Mouse (Mus musculus): Measurements from ENCODE around the gene Pde4d. TPM values are rescaled to one million over a fixed set of nuclear protein-coding genes. Genes with fewer than 3 reads are reported as not detected.

Pde4d gene
- polyA plus RNA-seq, 1 experiment from 2014 or later = 14.9 TPM

DNA sequence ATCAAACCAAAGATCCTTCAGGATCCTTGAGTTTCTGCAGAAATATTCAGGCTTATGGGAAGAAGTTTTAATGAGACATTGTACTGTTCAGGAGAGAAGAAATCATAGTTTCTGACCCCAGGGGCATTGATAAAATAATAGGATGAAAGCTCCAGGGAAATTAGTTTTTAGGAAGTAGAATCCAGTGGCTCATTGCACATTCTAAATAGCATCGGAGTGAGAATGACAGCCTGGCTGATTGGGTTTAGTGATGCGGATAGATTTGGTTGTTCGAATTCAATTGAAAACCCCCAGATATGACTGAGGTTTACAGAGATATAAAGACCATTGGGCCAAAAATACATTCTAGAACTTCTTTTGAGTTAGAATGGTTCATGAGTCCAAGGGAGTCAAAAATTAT, 970.7 kb downstream of the Pde4d start:
- Histone ChIP-seq H3K27me3 (ENCODE audit: control insufficient read depth, insufficient read depth, low read depth, low read length) (no peaks in the 10 kb centered on the region), H3K4me2 (ENCODE audit: low read depth, low read length) (no peak overlapping the region), H3K4me1 (replicated peaks; ENCODE audit: control insufficient read depth, insufficient read depth, low read length) (peaks cover 8% of the 10 kb centered on the region; the same call in 1 of the 2 replicates), H3K9ac (ENCODE audit: low read length) (no peak overlapping the region), H3K4me3 (ENCODE audit: low read length) (no peak overlapping the region), H3K36me3 (ENCODE audit: control insufficient read depth, insufficient read depth, low read length) (no peaks in the 10 kb centered on the region), H3K9me3 (ENCODE audit: control insufficient read depth, low read length) (no peaks in the 10 kb centered on the region), H3K27ac (ENCODE audit: low read length) (no peak overlapping the region)
- ATAC-seq (ENCODE audit: low read depth) = no peak
- WGBS = 98% methylated on average over 3 of the region's 3 CpGs

DNA sequence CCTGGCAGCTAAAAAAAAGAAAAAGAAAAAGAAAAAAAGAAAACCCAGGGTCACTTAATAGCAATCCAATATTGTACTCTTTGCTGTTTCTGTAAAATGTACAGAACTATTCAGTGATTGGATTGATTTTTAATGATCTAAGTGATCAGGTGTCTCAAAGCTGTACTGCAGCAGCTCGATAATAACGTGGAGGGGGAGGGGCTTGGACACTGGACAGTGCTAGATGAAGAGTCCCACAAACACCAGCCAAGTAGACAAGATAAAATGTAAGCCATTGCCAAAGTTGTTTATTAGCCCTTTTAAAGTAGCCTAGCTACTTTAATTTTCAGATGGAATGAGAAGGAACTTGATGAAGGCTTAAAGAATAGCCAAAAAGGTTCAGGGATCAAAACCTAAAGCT, 975.2 kb downstream of the Pde4d start:
- no peaks in the 10 kb centered on the region for H3K36me3 ChIP-seq (ENCODE audit: control insufficient read depth, insufficient read depth, low read length)
- no peaks in the 10 kb centered on the region for H3K9me3 ChIP-seq (ENCODE audit: control insufficient read depth, low read length)
- H3K4me3 ChIP-seq (ENCODE audit: low read length) = no peak overlapping the region
- WGBS = 6% methylated on average over 2 of the region's 2 CpGs
- no peak overlapping the region; the same call in 1 of the 2 replicates for H3K4me2 ChIP-seq (ENCODE audit: low read depth, low read length)
- no peak overlapping the region for H3K27ac ChIP-seq (ENCODE audit: low read length)
- no peak for ATAC-seq (ENCODE audit: low read depth)
- H3K27me3 ChIP-seq (ENCODE audit: control insufficient read depth, insufficient read depth, low read depth, low read length) = no peaks in the 10 kb centered on the region
- peaks cover 8% of the 10 kb centered on the region; the same call in 1 of the 2 replicates for H3K4me1 ChIP-seq (replicated peaks; ENCODE audit: control insufficient read depth, insufficient read depth, low read length)
- H3K9ac ChIP-seq (ENCODE audit: low read length) = no peak overlapping the region

DNA sequence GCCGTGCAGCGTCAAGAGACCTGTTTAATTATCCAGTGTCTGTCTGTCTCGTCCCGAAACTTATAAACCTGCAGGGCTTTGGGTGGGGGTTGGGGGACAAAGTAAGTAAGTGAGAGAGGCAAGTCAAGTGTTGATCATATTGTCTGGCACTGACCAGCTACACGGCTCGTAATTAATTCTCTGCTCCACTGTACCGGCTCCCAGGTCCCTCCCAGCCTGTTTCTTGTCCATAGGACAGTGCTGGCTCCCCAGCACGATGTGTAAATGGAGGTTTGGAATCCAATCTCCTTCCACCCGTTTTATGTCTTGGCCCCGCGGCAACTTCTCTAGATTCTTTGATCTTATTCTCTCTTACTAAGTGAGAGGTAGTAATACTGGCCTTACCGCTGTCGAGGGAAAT, 975.8 kb downstream of the Pde4d start:
- H3K4me1 ChIP-seq (replicated peaks; ENCODE audit: control insufficient read depth, insufficient read depth, low read length) = peaks cover 8% of the 10 kb centered on the region; the same call in 1 of the 2 replicates
- WGBS = 52% methylated on average over 13 of the region's 13 CpGs
- H3K27me3 ChIP-seq (ENCODE audit: control insufficient read depth, insufficient read depth, low read depth, low read length) = no peaks in the 10 kb centered on the region
- H3K9ac ChIP-seq (ENCODE audit: low read length) = no peak overlapping the region
- no peak for ATAC-seq (ENCODE audit: low read depth)
- no peaks in the 10 kb centered on the region for H3K36me3 ChIP-seq (ENCODE audit: control insufficient read depth, insufficient read depth, low read length)
- no peak overlapping the region for H3K27ac ChIP-seq (ENCODE audit: low read length)
- no peaks in the 10 kb centered on the region for H3K9me3 ChIP-seq (ENCODE audit: control insufficient read depth, low read length)
- no peak overlapping the region for H3K4me2 ChIP-seq (ENCODE audit: low read depth, low read length)
- no peak overlapping the region for H3K4me3 ChIP-seq (ENCODE audit: low read length)

DNA sequence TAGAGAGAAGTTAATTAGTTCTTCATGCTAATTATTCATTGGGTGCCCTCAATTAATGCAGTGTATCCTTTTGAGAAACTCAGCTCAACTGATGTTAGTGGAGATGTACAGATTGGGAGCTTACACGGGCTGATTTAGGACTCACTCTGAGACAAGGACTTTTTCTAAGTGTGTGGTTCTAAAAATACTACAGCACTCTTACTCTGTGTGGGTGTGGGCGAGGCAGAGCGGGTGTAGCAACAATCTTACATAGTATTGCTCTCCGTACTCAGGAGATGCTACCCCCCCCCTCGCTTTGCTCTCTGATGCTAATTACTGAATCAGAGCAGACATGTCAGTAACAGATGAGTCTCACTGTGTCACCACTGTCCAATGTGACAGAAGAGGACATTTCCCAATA, 976.3 kb downstream of the Pde4d start:
- Histone ChIP-seq H3K4me2 (ENCODE audit: low read depth, low read length) (no peak overlapping the region), H3K27me3 (ENCODE audit: control insufficient read depth, insufficient read depth, low read depth, low read length) (no peaks in the 10 kb centered on the region), H3K9me3 (ENCODE audit: control insufficient read depth, low read length) (no peaks in the 10 kb centered on the region), H3K36me3 (ENCODE audit: control insufficient read depth, insufficient read depth, low read length) (no peaks in the 10 kb centered on the region), H3K4me1 (replicated peaks; ENCODE audit: control insufficient read depth, insufficient read depth, low read length) (peaks cover 8% of the 10 kb centered on the region; the same call in 1 of the 2 replicates), H3K27ac (ENCODE audit: low read length) (no peak overlapping the region), H3K4me3 (ENCODE audit: low read length) (no peak overlapping the region), H3K9ac (ENCODE audit: low read length) (no peak overlapping the region)
- 71% methylated on average over 5 of the region's 5 CpGs for WGBS
- ATAC-seq (ENCODE audit: low read depth) = no peak

DNA sequence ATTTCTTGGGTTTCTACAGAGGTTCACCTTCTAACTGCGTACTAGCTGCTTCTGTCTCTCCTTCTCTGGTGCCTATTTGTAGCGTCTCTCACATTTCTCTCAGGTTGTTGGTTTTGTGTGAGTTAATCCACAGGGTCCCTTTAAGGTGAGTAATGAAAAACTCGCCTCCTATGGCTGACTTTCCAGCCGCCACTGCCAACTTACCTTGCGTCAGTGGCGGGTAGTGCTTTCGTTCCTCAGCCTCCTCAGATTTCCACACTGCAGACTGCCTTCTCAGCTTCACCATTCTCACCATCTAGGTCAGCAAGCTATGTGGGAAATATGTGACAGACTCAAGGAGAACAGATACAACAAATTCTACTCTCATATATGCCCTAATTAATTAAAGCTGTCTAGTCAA, 977.8 kb downstream of the Pde4d start:
- Histone ChIP-seq H3K4me3 (ENCODE audit: low read length) (no peak overlapping the region), H3K9ac (ENCODE audit: low read length) (no peak overlapping the region), H3K4me2 (ENCODE audit: low read depth, low read length) (no peak overlapping the region), H3K27ac (ENCODE audit: low read length) (no peak overlapping the region), H3K36me3 (ENCODE audit: control insufficient read depth, insufficient read depth, low read length) (no peaks in the 10 kb centered on the region), H3K4me1 (replicated peaks; ENCODE audit: control insufficient read depth, insufficient read depth, low read length) (peaks cover 8% of the 10 kb centered on the region; the same call in 1 of the 2 replicates), H3K9me3 (ENCODE audit: control insufficient read depth, low read length) (no peaks in the 10 kb centered on the region), H3K27me3 (ENCODE audit: control insufficient read depth, insufficient read depth, low read depth, low read length) (no peaks in the 10 kb centered on the region)
- no peak for ATAC-seq (ENCODE audit: low read depth)
- 56% methylated on average over 7 of the region's 7 CpGs for WGBS

DNA sequence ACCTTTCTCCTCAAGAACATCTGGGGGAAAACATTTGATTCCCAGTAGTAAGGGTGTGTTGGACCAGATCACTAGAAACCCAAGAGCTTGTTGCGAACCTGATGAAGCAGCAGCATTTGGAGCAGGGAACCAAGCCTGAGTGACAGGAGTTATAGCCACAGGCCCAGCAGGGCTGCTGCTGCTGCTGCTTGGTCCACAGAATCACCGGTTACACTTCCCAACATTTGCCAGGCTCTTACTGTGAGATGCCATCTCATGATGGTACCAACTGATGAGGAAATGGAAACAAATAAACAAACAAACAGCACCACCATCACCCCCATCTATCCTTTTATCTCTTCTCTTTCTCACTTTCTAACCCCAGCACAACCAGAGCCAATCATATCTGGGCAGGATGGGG, 979.8 kb downstream of the Pde4d start:
- no peak for ATAC-seq (ENCODE audit: low read depth)
- no peak overlapping the region for H3K4me2 ChIP-seq (ENCODE audit: low read depth, low read length)
- 66% methylated on average over 2 of the region's 2 CpGs for WGBS
- peaks cover 6% of the 10 kb centered on the region; the same call in 1 of the 2 replicates for H3K4me1 ChIP-seq (replicated peaks; ENCODE audit: control insufficient read depth, insufficient read depth, low read length)
- H3K9me3 ChIP-seq (ENCODE audit: control insufficient read depth, low read length) = no peaks in the 10 kb centered on the region
- H3K27ac ChIP-seq (ENCODE audit: low read length) = no peak overlapping the region
- H3K4me3 ChIP-seq (ENCODE audit: low read length) = no peak overlapping the region
- no peak overlapping the region for H3K9ac ChIP-seq (ENCODE audit: low read length)
- no peaks in the 10 kb centered on the region for H3K27me3 ChIP-seq (ENCODE audit: control insufficient read depth, insufficient read depth, low read depth, low read length)
- H3K36me3 ChIP-seq (ENCODE audit: control insufficient read depth, insufficient read depth, low read length) = no peaks in the 10 kb centered on the region

DNA sequence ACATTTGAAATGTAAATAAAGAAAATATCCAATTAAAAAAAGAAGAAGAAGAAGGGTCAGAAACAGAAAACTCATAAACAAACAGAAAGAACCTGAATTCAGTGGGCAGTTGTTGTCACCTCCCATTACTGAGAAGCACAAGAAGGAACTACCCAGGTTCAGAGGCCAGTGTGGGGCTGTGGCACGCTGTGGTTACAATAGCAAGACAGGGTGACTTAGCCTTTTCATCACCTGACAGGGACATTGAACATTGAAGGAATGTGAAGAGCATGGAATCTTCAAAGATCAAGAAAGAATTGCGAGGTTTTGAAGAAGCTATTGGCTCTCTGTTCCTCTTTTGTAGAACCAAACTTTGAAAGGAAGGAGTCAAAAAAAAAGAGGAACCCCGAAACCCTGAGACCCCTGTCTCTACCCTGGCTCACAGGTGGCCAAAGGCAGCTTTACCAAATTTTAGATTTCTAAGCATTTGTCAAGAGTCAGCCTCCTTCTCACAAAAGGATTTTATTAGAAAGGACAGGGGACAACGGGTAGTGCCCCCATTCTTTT, 987.6 kb downstream of the Pde4d start:
- no peaks in the 10 kb centered on the region for H3K36me3 ChIP-seq (ENCODE audit: control insufficient read depth, insufficient read depth, low read length)
- no peak for ATAC-seq (ENCODE audit: low read depth)
- 53% methylated on average over 4 of the region's 4 CpGs for WGBS
- H3K4me1 ChIP-seq (replicated peaks; ENCODE audit: control insufficient read depth, insufficient read depth, low read length) = peaks cover 7% of the 10 kb centered on the region
- no peak overlapping the region for H3K27ac ChIP-seq (ENCODE audit: low read length)
- H3K4me2 ChIP-seq (ENCODE audit: low read depth, low read length) = no peak overlapping the region
- H3K27me3 ChIP-seq (ENCODE audit: control insufficient read depth, insufficient read depth, low read depth, low read length) = no peaks in the 10 kb centered on the region
- H3K9ac ChIP-seq (ENCODE audit: low read length) = no peak overlapping the region
- no peak overlapping the region for H3K4me3 ChIP-seq (ENCODE audit: low read length)
- no peaks in the 10 kb centered on the region for H3K9me3 ChIP-seq (ENCODE audit: control insufficient read depth, low read length)

DNA sequence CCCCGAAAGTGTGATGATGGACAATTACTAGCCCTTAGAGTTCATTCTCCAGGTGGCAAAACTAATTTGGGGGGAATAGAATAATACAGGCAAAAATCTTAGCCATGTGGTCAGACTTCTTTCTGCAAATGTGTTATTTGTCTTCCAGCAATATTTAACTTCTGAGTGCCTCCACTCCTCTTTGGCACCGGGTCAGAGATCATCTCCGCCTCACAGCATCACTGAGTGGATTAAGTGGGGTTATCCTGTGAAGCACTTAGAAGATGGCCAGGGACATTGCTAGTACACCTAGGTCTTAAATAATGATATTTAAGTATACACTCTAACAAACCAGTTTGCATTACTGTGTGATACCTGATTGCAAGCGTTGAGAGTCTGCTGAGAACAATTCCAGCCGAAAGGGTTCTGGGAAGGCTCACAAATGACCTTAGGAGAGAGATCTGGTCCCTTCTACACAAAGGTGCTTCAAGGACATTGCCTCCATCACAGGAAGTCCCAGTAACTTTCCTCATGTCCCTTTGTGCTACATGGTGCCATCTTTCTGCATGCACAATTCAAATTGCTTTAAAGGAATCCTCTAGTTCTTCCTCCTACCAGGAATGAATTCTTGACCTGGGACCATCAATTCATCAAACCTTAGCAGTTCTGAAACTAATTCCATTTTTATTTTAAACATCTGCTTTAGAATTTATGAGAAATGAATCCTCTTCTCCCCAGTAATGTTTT, 989.9 kb downstream of the Pde4d start:
- H3K9me3 ChIP-seq (ENCODE audit: control insufficient read depth, low read length) = no peaks in the 10 kb centered on the region
- H3K36me3 ChIP-seq (ENCODE audit: control insufficient read depth, insufficient read depth, low read length) = no peaks in the 10 kb centered on the region
- peaks cover 7% of the 10 kb centered on the region for H3K4me1 ChIP-seq (replicated peaks; ENCODE audit: control insufficient read depth, insufficient read depth, low read length)
- no peak overlapping the region for H3K9ac ChIP-seq (ENCODE audit: low read length)
- H3K27me3 ChIP-seq (ENCODE audit: control insufficient read depth, insufficient read depth, low read depth, low read length) = no peaks in the 10 kb centered on the region
- H3K27ac ChIP-seq (ENCODE audit: low read length) = peak overlapping the region; percentile 23; the same call in 1 of the 2 replicates
- peak overlapping the region; percentile 91 for H3K4me2 ChIP-seq (ENCODE audit: low read depth, low read length)
- ATAC-seq (ENCODE audit: low read depth) = no peak
- 52% methylated on average over 5 of the region's 5 CpGs for WGBS
- no peak overlapping the region; the same call in 1 of the 2 replicates for H3K4me3 ChIP-seq (ENCODE audit: low read length)

DNA sequence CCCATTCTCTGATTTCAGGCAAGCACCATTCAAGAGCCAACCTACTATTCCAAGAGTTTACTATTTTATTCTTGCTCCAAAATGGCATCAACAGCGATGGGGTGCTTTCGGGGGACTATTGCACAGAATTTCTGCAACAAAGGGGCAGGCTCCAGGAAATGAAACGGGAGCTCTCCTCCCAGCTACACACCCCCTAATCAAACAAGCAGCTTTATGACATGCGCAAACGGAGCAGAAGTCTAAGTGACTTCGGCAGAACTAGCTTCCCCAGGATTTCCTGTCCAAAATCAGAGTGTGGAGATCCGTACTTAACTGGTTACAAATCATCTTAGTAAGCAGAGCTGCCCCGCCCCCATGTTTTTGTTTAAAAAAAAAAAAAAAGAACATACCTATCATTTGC, 990.6 kb downstream of the Pde4d start:
- peak overlapping the region; percentile 68 for H3K9ac ChIP-seq (ENCODE audit: low read length)
- H3K4me1 ChIP-seq (replicated peaks; ENCODE audit: control insufficient read depth, insufficient read depth, low read length) = peaks cover 7% of the 10 kb centered on the region
- WGBS = 1% methylated on average over 8 of the region's 8 CpGs
- no peaks in the 10 kb centered on the region for H3K36me3 ChIP-seq (ENCODE audit: control insufficient read depth, insufficient read depth, low read length)
- peak overlapping the region; percentile 92 for H3K27ac ChIP-seq (ENCODE audit: low read length)
- H3K9me3 ChIP-seq (ENCODE audit: control insufficient read depth, low read length) = no peaks in the 10 kb centered on the region
- no peaks in the 10 kb centered on the region for H3K27me3 ChIP-seq (ENCODE audit: control insufficient read depth, insufficient read depth, low read depth, low read length)
- H3K4me2 ChIP-seq (ENCODE audit: low read depth, low read length) = peak overlapping the region; percentile 91
- ATAC-seq (ENCODE audit: low read depth) = peak; percentile 90
- peak overlapping the region; percentile 66 for H3K4me3 ChIP-seq (ENCODE audit: low read length)
